Mouse (Mus musculus): ENCODE data around the gene Usp54.

GRCm38 (mm10) chr14:20587458-20587857 is 53.4 kb downstream of the Usp54 start:
- TF ChIP-seq CTCF (IDR thresholded peaks at IDR 0.05; ENCODE audit: control insufficient read depth, insufficient read depth, insufficient read length), result no peak
- no peak for TF ChIP-seq MAX (IDR thresholded peaks at IDR 0.05)
- no peak for TF ChIP-seq FOSL1 (IDR thresholded peaks at IDR 0.05; ENCODE audit: insufficient read depth, low read length, poor library complexity, severe bottlenecking)
- TF ChIP-seq USF1 (IDR thresholded peaks at IDR 0.05; ENCODE audit: low read depth), result no peak
- TF ChIP-seq CEBPB (IDR thresholded peaks at IDR 0.05; ENCODE audit: low read depth), result no peak
- TF ChIP-seq MYOG (IDR thresholded peaks at IDR 0.05; ENCODE audit: control insufficient read depth, extremely low read depth, insufficient read length), result no peak
